Mouse (Mus musculus) liver (tissue): ENCODE measurements around the gene Prdm16.

Source experiments
- DNase-seq: peaks from one replicate; pipeline ENCODE4 v3.0.0-alpha.2; 2020; ENCODE audit warnings: mixed read lengths

Prdm16 gene

DNA sequence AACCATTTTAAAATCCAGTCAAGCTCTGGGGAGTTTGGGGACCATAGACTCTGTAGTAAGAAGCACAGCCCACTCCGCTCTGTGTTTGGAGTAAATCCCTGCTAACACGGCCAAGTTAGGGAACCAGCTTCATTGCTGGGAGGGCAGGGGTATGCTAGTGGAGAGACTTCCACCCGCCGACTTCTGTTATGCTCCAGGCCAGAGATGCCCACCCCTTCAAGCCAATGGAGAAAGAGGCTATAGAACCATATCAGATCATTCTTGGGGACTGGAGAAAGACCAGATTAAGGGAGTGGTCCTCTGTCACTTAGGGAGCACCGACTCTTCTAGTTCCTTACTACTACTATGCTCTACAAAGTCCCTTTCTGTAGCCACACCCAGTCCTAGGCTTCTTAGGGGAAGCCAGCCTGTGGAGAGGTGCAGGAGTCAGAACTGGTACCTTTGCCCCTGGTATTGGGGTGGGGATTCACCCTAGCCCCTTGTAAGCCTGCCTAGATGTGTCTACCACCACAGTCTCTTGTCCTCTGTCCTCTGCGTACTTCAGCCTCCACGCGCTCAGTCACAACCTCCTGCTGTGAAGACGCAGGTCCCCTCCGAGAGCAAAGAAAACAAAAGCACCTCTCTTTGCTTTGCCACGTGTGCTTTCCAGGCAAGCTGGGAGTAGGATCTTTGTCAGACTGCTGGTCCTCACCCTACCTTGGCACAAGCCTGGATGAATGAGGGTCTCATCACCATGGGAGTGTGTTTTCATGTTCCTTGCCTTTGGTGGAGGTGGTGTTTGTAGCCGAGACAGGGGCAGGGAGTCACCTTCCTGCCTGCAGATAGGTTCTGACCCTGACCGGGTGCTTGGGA lies 3.1 kb upstream of the Prdm16 start:
- DNase-seq, result no peak

DNA sequence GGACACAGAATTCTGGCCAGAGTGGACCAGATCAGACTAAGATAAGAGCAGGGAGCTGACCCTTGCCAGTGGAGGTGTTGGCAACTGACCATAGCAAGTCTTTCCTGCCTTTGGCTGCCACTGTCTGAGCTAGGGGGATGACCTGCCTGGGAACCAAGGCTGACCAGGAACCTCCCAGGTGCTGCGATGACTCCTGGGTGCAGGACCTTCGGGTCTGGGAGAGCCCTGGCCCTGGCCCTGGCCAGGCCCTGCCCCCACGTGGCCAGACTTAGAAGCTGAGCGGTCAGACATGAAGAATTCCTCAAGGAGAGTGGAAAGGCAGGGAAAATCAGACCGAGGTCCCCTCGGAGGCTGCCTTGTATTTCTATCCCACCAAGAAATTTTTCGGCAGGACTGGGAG lies 2.5 kb upstream of the Prdm16 start:
- DNase-seq, result no peak

DNA sequence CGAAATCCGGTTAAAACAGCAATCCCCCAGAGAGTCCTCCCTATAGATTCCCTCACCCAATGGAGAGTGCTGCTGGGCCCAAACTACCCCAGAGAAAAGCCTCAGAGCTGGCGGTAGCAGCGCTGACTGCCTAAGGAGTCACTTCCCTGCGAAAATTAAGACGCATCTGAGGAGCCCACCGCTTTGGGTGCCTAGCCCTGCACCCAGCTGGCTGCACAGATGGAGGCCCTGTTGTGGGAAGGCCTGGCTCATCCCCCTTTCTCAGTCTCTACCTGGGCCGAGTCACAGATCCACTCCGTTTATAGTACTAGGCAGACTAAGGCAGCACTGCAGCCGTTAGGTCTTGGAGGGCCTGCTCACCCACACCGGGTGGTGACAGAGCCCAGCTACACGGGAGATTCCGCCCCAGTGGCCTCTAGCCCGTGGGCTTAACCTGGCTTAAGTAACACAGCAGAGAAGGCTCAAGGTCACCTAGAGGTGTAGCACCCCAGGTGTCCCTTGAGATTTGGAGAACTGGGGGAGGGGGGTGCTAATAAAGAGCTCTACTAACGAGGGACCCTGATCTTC lies 1.7 kb upstream of the Prdm16 start:
- DNase-seq, result no peak

DNA sequence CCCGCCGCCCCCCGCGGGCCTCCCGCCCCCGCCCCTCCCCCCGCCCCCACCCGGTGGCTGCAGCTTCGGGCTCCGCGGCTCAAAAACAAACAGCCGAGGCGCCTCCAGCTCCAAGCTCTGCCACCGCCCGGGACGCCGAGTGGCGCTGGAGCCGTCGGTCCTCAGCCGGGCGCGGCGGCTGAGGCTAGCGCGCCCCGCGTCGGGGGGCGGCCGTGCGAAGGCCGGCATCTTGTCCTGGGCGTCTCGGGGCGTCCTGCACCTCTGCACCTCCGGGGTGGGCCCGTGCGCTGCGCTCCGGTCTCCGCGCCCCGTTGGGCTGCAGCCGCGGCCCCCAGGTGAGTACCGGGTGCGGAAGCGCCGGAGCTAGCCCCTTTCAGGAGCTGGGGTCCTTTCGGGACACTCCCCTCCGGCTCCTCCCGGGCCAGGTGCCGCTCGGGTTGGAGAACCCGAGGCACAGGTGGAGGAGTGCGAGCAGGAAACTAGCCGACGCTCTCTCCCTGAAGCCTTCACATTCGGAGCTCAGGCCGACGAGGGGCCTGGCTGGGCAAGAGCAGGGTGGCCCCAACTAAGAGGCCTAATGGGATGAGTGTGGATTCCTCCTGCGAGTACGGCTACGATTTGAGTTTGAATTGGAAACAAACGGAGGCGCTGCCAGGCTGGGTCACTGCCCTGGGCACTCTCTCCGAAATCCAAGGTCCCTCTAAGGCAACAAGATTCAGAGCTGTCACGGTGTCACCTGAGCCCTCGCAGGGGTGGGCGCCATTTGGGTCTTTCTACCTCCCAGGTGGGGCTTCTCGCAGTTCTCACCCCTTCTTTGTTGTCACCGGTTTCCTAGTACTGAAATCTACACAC lies 1.0 kb upstream of the Prdm16 start:
- no peak for DNase-seq

DNA sequence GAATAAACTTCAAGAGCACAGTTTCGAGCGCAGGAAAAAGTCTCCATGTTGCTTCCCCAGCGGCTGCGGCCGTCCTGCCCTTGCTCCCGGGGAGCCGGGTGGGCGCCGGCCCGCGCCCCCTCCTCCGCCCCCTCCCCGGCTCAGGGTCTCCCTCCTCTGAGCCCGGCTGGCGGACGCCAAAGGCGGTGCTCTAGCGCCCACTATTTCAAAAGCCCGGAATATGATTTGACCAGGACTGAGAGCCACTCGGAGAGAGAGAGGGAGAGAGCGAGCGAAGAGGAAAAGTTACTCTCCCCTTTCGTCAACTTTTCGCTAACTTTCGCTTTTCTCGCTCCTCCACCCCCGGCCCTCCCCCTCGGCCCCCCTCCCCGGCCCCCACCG lies 630 bp downstream of the Prdm16 start:
- DNase-seq, result peak; percentile 45

DNA sequence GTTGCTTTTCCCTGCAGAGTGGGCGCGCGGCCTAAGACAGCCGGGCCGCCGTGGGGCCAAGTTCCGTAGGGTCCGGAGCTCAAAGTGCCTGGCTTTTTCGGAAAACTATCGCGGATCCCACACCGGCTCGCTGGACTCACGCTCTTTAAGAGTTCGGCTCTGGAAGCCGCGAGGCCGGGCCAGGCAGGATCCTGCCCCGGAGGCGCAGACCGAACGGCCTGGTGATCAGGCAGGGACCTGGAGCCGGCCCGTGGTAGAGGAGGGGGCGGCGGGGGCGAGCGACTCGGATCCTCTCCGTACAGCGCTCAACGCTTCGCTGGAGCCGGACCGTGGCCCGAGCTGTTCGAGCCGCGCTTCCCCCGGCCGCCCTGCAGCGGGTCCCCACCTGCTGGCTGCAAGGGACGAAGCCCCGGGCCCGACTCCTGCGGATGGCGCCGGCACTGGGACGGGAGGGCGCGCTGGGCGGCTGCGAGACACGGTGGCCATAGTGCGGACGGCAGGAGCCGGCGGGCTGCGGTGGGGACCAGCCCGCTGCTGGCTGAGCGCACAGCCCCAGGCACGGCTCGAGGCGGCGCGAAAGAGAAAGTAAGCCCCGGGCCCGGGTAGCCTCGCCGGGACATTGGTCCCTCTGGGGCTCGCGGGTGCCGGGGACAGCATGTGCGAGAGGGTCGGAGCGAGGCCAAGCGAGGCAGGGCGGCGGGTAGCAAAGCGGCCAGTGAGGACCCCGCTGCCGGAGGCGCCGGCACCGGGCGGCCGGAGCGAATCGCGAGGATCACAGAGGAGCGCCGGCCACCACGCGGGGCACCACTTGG lies 1.2 kb downstream of the Prdm16 start:
- peak; percentile 30 for DNase-seq

DNA sequence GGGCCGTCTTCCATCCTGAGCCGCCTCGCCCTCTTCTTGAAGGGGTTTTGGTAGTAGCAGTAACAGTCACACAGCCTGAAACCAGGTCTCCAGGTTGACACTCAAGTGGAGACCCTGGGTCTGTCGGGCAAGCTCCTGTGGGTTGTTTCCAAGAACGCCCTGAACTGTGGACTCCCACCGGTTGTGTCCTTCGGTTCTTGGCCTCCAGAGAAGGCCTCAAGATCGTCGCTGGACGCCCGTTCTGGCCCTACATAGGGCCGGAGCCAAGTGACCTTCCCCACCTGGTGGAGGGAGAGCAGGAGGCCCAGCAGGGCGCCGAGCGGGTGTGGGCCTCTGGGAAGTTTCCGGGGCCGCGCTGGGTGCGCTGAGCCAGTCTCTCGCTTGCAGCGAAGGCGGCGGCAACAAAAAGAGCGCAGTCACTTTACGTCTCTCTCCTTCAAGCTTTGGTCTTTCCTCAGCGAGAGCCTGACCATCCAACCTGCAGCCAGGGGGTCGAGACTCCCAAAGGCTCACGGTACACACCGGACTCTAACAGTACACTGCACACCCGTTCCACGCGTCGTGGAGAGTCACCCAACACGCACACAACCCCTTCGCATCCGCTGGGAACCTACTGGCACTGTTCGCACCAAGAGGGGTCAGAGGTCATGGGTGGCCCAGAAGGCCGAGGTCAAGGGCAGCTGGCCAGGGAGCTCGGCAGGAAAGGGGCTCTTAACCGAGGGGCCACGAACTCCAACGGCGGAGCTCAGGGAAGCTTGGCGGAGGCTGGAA lies 2.0 kb downstream of the Prdm16 start:
- DNase-seq, result no peak

DNA sequence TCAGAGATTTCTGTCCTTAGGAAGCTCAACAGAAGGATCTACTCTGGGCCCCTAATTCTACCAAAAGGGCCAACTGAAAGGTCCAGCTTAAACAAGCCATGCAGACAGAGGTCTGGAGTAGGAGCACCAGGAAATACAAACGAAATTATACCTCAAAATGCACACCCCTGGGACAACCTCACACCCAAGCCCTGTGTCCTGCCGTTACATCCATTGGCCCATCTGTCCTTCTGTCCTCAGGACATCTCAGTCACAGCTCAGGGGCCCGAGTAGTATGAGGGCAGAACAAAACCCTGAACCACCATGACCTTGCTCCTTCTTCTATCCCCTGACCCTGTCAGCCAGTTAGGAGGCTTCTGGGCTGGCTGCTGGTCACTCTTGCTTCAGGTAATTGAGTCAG lies 2.7 kb downstream of the Prdm16 start:
- DNase-seq, result no peak

DNA sequence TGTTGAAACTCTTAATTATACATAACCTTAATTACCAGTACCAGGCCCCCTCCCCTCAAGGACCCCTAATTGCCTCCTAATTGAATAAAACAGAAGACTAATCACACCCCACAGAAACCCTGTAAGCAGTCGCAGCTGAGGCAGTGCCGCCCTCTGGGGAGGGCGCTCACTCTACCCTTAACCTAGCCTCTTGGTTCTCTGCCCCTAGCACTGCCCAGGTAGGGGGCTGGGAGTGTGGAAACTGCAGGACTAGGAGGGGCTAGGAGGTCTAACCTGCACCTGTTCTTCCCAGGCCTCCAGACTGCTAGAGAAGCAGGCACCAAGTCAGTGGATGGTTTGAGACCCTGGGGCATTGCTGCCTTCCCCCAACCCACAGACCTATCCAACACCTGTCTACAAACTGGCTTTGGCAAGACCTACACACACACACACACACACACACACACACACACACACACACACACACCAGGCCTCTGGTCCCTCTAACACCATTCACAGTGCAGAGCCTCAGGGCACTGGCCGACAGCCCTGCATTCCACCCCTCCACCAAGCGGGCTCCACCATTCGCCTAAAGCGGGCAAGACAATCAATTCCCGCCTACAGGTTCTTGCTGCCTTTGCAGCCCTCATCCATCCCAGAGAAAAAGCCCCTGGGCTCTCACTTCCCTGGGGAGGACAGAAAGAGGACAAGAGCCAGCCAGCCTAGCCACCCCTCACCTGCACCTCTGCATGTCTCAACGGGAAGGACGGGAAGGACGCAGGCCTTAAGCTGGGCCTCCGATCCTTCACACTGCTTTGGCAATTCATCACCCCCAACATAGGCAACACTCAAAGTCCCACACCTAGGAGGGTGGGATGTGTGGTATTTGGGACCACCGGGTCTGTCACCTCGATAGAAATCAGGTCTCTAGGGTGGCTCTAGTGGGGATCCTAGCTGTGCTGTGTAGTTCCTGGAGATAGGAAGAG lies 3.6 kb downstream of the Prdm16 start:
- no peak for DNase-seq

DNA sequence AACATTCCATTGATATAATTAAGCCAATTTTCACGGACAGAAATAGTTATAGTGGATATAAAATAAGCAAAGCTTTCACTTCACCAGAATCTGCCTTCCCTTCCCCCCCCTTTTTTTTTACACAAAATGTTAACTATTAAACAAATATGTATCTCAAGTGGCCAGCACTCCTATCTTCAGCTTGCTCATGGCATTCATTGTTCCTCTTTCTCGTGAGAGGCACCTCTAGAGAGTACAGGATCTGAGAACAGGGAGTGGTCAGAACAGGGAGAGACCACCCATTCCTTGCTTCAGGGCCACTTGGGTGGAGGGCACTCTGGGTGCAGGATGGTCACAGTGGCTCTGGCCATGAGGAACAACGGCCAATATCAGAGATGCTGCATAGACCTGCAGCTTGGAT lies 5.9 kb downstream of the Prdm16 start:
- DNase-seq, result no peak

DNA sequence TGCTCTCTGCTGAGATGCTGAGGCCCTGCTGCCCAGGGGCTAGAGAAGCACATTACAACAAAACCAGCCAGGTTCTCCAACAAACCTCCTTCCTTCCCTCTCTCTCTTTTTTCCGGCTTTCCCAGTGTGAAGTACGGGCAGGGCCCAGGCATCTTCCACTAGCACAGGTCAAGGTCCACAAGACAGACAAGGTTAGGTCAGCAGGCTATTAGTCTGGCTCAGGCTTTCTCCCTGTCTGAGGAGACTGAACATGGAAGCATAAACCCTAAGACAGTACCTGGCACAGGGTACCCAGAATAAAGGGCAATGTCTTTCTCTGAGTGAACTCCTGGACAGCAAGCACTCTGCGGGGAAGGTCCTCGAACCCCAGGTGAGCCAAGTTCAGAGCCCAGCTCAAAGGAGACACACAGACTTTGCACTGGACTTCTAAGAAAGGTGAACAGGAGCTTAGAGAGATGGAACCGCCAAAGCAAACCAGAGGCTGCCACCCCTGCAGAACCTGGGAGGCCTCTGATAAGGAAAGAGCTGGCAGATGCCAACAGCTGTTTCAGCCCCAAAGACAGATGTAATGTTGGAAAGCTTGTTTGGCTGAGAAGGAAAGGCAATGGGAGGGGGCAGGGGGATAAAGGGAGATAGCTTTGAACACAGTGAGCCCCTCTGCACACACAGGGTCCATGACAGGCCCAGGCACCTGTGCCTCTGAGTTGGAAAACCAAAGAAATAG lies 9.1 kb downstream of the Prdm16 start:
- no peak for DNase-seq

DNA sequence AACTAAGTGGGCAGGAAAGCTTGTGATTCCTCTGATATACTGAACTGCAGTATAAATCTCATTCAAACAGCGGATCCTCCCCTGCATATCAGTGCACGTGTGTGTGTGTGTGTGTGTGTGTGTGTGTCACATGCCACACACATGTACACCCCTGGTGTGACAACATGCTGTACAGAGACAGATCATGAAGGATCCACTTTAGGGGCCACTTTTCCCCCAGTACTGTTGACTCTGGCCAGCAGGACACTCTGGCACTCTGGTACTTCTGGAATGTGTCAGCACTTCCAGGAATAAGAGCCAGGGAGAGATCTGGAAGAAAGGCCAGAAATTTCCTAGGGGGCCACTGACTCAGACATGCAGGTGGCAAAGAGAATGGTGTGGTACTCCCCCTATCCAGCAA lies 10.4 kb downstream of the Prdm16 start:
- no peak for DNase-seq

DNA sequence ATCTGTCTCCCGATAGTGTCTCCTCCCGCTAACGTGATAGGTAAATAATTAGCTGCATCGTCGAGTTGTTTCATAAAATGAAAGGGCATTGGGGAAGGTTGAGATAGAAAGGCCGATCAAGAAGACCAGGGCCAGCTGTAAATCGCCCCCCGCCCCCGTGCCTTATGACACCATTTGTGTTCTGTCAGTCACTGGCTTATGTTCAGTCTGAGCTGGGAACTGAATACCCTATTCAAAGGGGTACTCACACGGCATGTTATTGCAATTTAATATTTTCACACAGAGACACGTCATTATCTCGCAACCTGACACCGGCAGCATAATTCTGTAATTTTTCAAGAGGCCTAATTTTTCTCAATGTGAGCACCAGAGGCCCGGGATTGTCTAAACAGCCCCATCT lies 11.0 kb downstream of the Prdm16 start:
- no peak for DNase-seq

DNA sequence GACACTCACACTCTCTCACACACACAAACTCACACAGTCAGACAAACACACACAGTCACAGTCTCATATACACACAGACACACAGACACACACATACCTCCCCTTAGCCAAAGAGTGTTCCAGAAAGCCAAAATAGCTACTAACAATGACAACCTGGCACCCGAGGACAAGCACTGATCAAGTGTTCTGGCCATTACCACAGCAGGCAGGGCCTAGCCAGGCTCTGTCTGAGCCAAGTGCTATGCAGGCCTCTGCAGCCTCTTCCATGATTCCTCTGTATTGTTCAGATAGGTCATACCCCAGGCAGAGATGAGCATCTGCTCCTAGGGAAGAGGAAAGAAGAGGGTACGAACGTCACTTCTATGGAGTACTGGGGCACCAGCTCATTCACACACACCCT lies 13.4 kb downstream of the Prdm16 start:
- DNase-seq, result no peak

DNA sequence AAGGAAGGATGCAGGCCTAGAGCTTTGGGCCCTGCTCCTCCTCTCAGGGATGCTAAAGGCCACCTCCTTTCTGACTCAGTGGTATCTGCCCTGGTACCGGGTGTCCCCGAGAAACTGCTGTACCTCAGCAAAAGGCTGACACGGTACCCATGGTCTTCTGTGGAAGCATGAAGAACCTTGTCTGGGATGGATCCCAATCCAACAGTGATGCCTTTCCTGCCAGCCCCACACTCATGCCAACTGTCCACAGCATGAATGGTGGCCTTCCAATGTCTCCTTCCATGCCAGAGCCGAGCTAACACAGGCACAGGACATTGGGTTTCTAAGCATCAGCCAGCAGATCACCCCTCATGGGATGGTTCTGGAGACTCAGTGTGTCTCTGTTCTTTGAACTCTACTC lies 14.2 kb downstream of the Prdm16 start:
- DNase-seq, result no peak

DNA sequence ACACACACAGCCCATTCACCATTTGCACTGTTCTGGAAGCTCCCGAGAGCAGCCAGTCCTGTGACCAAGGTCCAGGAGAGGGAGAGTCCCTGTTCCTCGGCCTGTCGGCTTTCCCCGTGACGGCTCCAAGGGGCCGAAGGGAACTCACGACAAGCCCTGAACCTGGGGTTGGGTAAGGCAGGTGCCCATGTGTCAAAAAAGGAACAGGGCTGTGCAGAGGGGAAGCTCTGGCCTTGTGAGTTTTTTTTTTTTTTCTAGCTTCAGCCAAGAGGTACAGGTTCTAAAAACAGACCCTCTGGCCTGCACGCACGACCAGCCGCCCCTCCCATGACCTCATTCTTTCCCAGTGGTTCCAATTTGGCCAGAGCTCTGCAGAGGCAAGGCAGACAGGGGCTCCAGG lies 25.5 kb downstream of the Prdm16 start:
- no peak for DNase-seq

DNA sequence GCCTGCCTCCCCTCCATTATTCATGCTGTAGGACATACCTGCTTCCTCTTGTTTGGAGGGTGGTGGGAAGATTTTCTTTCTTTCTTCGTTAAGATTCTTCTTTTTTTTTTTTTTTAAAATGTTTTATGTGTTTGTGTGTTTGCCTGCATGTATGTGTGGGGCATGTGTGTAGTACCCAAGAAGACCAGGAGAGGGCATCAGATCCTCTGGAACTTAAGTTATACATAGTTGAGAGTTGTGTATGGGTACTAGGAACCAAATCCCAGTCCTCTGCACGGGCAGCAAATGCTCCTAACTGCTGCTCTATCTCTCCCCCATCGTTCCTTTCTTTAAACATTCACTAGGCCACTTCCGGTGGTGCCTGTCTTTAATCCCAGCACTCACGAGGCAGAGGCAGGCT lies 28.9 kb downstream of the Prdm16 start:
- DNase-seq, result no peak

DNA sequence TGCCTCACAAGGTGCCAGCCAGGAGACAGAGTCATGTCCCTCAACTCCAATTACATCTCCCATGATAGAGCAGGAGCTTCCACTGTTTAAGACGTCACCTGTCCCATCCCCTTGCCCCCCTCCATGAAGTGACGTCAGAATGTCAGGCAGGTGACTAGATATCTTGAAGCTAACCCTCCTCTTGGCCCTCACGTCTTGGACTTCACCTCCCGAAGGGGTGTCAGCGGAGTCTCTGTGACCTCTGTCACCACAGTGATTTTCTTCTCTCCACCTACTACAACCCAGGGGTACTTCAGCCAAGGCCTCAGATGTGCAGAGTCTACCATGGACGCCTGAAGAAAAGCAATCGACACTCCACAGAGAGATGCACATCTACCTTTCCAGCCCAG lies 32.2 kb downstream of the Prdm16 start:
- DNase-seq, result no peak

DNA sequence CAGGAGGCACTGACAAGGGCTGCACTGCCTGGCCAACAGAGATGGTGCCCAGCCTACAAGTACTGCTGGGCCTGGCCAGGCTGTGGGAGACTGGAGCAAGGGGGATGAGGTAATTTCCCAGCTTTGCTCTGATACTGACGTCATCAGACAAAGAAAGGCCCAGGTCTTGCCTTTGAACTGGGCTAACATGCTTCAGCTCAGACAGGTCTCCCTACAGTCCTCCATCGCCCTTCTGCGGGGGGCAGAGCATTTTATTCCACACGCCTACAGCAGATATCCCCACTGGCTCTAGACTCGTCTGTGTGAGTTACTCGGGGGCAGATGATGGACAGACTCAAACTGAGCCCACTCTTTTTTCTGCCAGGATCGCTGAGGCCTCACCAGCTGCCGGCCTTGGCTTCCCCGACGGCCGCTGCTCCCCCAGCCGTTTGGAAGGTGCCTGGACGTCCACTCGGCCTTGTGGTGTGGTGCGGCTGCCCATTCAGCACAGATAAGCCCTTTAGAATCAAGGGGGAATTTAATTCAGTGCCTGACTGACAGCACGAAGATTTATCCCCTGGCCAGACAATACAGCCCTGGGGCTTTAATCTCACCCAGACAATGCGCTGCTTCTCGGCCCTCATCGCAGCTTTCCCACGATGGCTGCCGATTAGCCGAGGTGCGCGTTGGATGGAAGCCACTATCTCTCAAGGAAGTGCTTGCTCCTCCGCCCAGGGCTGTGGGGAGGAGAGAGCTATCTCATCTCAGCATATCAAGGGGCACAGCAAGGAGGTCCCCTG lies 32.8 kb downstream of the Prdm16 start:
- DNase-seq, result peak; percentile 61

DNA sequence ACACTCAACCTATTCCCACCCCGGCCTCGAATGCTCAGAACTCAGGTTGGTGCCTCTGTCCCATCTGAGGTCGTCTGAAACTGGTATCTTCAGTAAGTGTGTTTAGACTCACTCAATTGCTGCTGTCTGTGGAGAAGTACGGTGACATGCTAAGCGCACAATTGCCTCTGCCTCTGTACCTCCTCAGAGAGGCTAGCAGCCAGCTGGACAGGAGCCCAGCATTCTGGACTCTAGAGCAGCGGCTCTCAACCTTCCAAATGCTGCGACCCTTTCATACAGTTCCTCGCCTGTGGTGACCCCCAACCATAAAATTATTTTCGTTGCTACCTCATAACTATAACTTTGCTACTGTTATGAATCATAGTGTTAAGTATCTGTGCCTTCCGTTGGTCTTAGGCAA lies 34.3 kb downstream of the Prdm16 start:
- DNase-seq, result no peak
